Mouse (Mus musculus) cerebral cortex, adult 2 months (tissue): Measurements from ENCODE around the gene Reln.

Experiments used
- WGBS: fragments of 180-500 bp; shearing (Covaris S2); methylation state at CpG from one replicate; pipeline ENCODE4 v1.1.7; 2018; 5-methylcytosine and 5-hydroxymethylcytosine counted together

The Reln gene

GRCm38 (mm10) chr5:22224515-22224914 is 120.0 kb downstream of the Reln start:
- 69% methylated on average over 4 of the region's 4 CpGs for WGBS

GRCm38 (mm10) chr5:22223940-22224339 is 120.6 kb downstream of the Reln start:
- WGBS = 73% methylated on average over 2 of the region's 2 CpGs

- 45% methylated on average over 8 of the region's 8 CpGs for WGBS
Measured at GRCm38 (mm10) chr5:22208311-22209021, 136.0 kb downstream of the Reln start.

GRCm38 (mm10) chr5:22197926-22198325 is 146.6 kb downstream of the Reln start:
- WGBS = 71% methylated on average over 2 of the region's 2 CpGs

GRCm38 (mm10) chr5:22196891-22197290 is 147.6 kb downstream of the Reln start:
- 91% methylated on average over 2 of the region's 2 CpGs for WGBS

GRCm38 (mm10) chr5:22196476-22196875 is 148.0 kb downstream of the Reln start:
- 85% methylated on average over 4 of the region's 4 CpGs for WGBS

GRCm38 (mm10) chr5:22195352-22195941 is 149.1 kb downstream of the Reln start:
- 85% methylated on average over 8 of the region's 8 CpGs for WGBS

- WGBS = 80% methylated on average over 7 of the region's 7 CpGs
Measured at GRCm38 (mm10) chr5:22191784-22192183, 152.7 kb downstream of the Reln start.

- 76% methylated on average over 3 of the region's 3 CpGs for WGBS
Measured at GRCm38 (mm10) chr5:22190333-22190732, 154.2 kb downstream of the Reln start.

- 71% methylated on average over 3 of the region's 3 CpGs for WGBS
Measured at GRCm38 (mm10) chr5:22187599-22187998, 156.9 kb downstream of the Reln start.

- WGBS = 44% methylated on average over 5 of the region's 5 CpGs
Measured at GRCm38 (mm10) chr5:22176480-22176879, 168.0 kb downstream of the Reln start.

- WGBS = 69% methylated on average over 5 of the region's 5 CpGs
Measured at GRCm38 (mm10) chr5:22171336-22171735, 173.2 kb downstream of the Reln start.

GRCm38 (mm10) chr5:22164060-22164934 is 180.2 kb downstream of the Reln start:
- WGBS = 72% methylated on average over 10 of the region's 10 CpGs

- WGBS = 68% methylated on average over 2 of the region's 2 CpGs
Measured at GRCm38 (mm10) chr5:22160935-22161334, 183.6 kb downstream of the Reln start.

GRCm38 (mm10) chr5:22158754-22159153 is 185.7 kb downstream of the Reln start:
- WGBS = 87% methylated on average over 11 of the region's 11 CpGs

- 40% methylated on average over 6 of the region's 6 CpGs for WGBS
Measured at GRCm38 (mm10) chr5:22153601-22154000, 190.9 kb downstream of the Reln start.

GRCm38 (mm10) chr5:22141821-22142220 is 202.7 kb downstream of the Reln start:
- WGBS = 79% methylated on average over 4 of the region's 4 CpGs

- 54% methylated on average over 2 of the region's 2 CpGs for WGBS
Measured at GRCm38 (mm10) chr5:22139015-22139414, 205.5 kb downstream of the Reln start.

GRCm38 (mm10) chr5:22134402-22134801 is 210.1 kb downstream of the Reln start:
- 67% methylated on average over 9 of the region's 9 CpGs for WGBS

- 78% methylated on average over 5 of the region's 5 CpGs for WGBS
Measured at GRCm38 (mm10) chr5:22131730-22132522, 212.6 kb downstream of the Reln start.

GRCm38 (mm10) chr5:22119296-22119695 is 225.2 kb downstream of the Reln start:
- WGBS = 71% methylated on average over 1 of the region's 1 CpGs

- 57% methylated on average over 6 of the region's 6 CpGs for WGBS
Measured at GRCm38 (mm10) chr5:22118456-22118855, 226.0 kb downstream of the Reln start.
